Mouse (Mus musculus) olfactory bulb, adult 2 months (tissue): ENCODE measurements at regions not wholly inside any gene's neighbourhood (a gene's known extent, or its start where the extent isn't known, plus 50 kb on each side); places are given as distances from the start of the nearest gene placed in this dataset.

Experiments
- H3K27ac ChIP-seq: fragments of 200-500 bp; 2 replicates; pipeline ENCODE4 v1.5.1; 2012; ENCODE audit warnings: low read depth, low read length; ENCODE audit not compliant: insufficient read depth
- H3K4me1 ChIP-seq: fragments of 200-500 bp; 2 replicates; pipeline ENCODE4 v1.6.1; 2012; ENCODE audit warnings: low read length; ENCODE audit not compliant: control insufficient read depth, insufficient read depth
- H3K4me3 ChIP-seq: fragments of 200-500 bp; 2 replicates; pipeline ENCODE4 v1.5.1; 2012; ENCODE audit warnings: mild to moderate bottlenecking, low read depth, low read length, moderate library complexity; ENCODE audit not compliant: insufficient read depth
- CTCF ChIP-seq: fragments of 200-500 bp; IDR thresholded peaks from 2 replicates; pipeline ENCODE4 v1.5.1; 2012; ENCODE audit warnings: low read depth, mild to moderate bottlenecking, low read length, moderate library complexity; ENCODE audit not compliant: insufficient read depth
- POLR2A ChIP-seq: fragments of 200-500 bp; IDR thresholded peaks from 2 replicates; pipeline ENCODE4 v1.6.1; 2012; ENCODE audit warnings: mild to moderate bottlenecking, low read depth, low read length, moderate library complexity; ENCODE audit not compliant: insufficient read depth
- WGBS: fragments of 180-500 bp; shearing (Covaris S2); methylation state at CpG from one replicate; pipeline ENCODE4 v1.1.7; 2018; 5-methylcytosine and 5-hydroxymethylcytosine counted together

DNA sequence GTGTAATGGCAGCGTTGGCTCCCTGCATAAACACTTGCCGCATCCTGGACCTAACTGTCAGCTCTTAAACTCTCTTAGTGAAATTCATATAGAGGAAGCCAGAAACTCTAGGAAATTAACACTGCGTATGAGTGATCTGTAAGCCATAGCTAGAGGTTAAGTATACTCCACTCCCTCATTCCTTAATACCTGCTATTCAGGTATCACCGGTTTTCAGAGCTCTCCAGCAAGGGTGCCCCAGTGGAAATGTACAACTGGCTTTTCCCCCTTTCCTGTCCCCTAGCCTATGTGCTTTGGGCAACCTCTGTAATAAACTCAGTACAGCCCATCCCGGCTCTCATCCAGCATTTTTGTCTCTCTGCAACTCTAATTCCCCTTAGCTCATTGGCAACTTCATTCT is 164.8 kb upstream of the Habp2 start:
- Histone ChIP-seq H3K4me1 (no peaks in the 10 kb centered on the region), H3K27ac (no peak overlapping the region), H3K4me3 (no peak overlapping the region)
- no peak for TF ChIP-seq CTCF
- TF ChIP-seq POLR2A = no peak
- 94% methylated on average over 5 of the region's 5 CpGs for WGBS

DNA sequence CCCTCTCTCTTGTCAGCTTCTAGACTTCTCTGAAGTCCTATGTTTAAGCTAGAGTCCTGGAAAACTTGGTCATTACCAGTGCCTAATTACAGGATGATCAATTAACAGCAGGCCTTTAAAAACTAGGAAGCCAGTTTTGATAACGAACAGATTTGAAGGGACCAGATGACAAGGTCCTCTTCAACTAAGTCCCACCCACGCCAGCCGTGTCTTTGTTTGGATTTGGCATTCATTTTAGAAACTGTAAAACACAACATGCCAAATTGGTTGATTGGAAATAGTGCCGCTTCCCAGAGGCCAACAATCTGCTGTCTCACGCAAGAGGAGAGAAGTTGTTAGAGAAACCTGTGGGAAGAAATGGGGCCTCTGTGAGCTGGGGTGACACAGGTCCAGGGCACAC is 155.4 kb upstream of the Habp2 start:
- no peak overlapping the region for H3K27ac ChIP-seq
- H3K4me1 ChIP-seq = no peaks in the 10 kb centered on the region
- WGBS = 62% methylated on average over 5 of the region's 5 CpGs
- H3K4me3 ChIP-seq = no peak overlapping the region
- TF ChIP-seq POLR2A (no peak), CTCF (no peak)

DNA sequence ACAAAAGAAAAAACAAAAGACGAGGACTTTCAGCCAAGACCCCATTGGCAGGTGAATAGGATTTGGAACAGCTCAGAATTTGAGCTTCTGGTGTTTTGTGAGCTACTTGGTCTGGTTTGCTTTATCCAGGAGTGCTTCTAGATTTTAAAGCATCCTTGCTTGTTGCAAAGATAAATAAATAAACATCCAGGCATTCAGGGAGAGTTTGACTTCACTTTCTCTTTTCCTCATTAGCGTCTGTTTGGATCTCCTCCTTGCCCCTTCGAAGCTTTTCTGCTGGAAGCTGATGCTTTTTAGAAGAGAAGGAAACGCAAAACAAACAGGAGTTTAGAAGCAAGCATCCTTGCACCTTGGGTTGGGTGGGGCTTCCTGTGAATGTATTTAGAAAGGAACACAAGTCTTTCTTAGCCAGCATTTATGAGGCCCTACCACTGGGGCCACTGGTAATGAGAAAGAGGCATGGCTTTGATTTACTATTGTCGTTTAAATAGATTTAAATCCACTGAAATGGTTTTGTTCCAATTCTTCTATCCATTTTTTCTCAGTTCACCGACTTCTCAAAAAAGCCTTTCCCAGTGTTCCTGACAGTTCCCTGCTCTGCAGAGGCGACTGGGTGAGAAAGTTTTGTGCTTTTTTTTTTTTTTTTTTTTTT is 153.9 kb upstream of the Habp2 start:
- Histone ChIP-seq H3K27ac (no peak overlapping the region), H3K4me3 (no peak overlapping the region), H3K4me1 (no peaks in the 10 kb centered on the region)
- TF ChIP-seq CTCF = no peak
- no peak for TF ChIP-seq POLR2A
- 42% methylated on average over 7 of the region's 7 CpGs for WGBS

DNA sequence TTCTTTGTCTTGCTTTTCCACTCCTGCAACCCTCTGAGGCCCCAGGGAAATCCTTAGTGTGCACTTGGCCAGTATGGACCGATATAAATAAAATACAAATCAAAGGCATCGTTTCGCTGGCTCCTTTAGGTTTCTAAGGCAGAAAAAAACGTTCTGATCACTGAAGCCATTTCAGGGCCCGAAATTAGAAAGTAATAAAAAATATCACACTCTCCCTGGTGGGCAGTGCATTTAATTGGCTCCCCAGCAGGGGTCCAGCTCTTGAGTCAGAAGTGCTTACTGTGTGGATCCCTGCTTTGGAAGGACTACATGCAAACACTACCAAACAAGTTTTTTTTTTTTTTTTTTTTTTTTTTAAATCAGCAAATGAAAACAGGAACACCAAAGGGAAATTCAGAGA is 153.4 kb upstream of the Habp2 start:
- 22% methylated on average over 5 of the region's 5 CpGs for WGBS
- Histone ChIP-seq H3K27ac (no peak overlapping the region), H3K4me1 (no peaks in the 10 kb centered on the region), H3K4me3 (no peak overlapping the region)
- TF ChIP-seq CTCF (no peak), POLR2A (no peak)

DNA sequence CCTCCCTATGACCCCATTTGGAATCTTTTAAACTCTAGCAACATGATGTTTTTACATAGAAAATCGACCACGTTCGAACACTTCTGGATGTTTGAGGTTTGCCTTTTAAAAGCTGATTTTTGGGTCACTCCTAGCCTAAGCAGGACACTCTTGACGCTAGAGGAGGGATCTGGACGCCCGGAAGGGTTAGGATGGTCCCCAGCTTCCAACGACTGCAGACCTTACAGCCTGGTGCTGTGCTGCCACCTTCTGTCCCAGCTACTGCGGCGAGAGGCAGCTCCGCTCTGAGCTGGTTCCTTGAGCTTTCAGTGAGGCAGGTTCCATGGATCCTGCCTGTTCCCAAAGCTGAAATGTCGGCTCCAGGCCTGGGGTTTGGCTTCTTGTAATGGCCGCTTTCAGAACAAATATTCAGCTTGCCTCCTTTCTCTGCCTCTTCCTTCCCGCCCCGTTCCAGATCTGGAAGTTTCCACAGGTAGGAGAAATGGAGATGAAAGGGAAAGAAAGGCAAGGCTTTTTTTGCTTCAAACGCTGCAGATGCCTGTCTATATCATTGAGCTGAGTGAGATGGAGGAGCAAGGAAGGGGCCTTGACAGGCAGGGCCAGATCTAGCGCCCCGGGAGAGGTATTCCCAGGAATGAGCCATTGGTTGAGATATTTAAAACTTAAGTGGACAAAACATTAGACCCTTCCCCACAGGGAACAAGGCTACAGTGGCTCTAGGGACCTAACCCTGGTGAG is 152.7 kb upstream of the Habp2 start:
- 14% methylated on average over 17 of the region's 17 CpGs for WGBS
- Histone ChIP-seq H3K27ac (no peak overlapping the region), H3K4me1 (no peaks in the 10 kb centered on the region), H3K4me3 (no peak overlapping the region)
- TF ChIP-seq CTCF (peak; percentile 91), POLR2A (no peak)

DNA sequence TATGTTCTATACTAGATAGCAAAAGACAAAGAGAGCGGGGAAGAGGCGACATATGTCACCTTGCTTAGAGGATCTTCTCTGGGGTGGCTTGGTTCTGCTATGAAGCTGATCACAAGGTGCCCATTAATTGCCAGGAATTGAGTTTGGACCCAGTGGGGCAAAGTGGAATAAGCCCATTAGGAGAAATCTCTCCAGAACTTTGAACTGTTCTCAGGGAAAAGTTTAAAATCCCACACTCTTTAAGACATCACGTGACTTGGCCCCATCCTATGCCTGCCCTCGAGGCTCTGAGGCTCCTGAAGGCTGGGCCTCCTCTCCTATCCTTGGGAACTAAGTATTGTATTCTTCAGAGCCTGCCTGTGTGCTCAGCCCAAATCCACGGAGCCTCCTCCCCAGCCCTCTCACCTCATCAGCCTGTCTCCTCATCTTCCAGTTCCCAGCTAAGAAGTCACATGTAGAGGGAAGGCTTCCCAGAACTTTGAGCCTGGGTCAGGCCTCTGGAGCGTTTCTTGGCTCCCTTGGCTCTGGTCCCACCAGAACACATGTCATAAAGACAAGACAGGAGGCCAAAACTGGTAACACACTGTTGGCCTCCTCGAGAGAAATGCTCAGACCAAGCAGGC is 151.5 kb upstream of the Habp2 start:
- TF ChIP-seq POLR2A = no peak
- no peak for TF ChIP-seq CTCF
- Histone ChIP-seq H3K4me1 (no peaks in the 10 kb centered on the region), H3K4me3 (no peak overlapping the region), H3K27ac (no peak overlapping the region)
- WGBS = 89% methylated on average over 7 of the region's 7 CpGs

DNA sequence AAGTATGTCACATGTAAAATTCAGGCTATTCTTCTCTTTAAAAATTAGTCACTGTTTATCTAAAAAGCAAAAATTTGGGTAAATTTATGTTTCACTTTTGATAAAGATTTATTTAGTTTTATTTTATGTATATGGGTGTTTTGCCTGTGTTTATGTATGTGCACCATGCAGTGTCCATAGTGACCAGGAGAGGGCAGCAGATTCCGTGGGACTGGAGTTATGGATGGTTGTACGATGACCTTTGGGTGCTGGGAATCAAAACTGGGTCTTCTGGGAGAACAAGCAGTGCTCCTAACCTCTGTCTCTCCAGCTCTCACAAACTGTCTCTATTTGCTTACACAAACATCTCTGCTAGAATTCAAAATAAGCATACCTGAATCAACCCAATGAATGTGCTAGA is 146.4 kb upstream of the Habp2 start:
- no peak for TF ChIP-seq CTCF
- no peak for TF ChIP-seq POLR2A
- no peak overlapping the region for H3K4me3 ChIP-seq
- 83% methylated on average over 2 of the region's 2 CpGs for WGBS
- H3K4me1 ChIP-seq = no peaks in the 10 kb centered on the region
- no peak overlapping the region for H3K27ac ChIP-seq

DNA sequence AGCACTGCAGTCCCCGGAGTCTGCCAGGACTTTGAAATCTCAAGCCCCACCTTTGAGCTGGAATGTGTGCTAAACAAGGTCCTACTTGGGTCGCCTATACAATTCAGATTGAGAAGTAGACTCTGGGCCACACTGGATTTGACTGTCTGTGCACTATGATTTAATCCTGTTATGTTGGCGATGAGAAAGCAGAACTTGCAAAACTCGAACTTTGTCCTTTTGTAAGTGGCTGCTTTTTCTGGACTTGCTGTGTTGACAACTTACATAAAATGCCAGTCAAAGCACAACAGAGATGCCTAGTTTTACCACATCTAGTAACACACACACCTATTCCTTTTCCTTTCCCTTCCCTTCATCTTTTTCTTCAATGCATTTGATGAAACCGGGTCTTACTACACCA is 142.7 kb upstream of the Habp2 start:
- H3K4me1 ChIP-seq = no peaks in the 10 kb centered on the region
- no peak overlapping the region for H3K4me3 ChIP-seq
- TF ChIP-seq POLR2A = no peak
- no peak for TF ChIP-seq CTCF
- no peak overlapping the region for H3K27ac ChIP-seq
- WGBS = 96% methylated on average over 5 of the region's 5 CpGs

DNA sequence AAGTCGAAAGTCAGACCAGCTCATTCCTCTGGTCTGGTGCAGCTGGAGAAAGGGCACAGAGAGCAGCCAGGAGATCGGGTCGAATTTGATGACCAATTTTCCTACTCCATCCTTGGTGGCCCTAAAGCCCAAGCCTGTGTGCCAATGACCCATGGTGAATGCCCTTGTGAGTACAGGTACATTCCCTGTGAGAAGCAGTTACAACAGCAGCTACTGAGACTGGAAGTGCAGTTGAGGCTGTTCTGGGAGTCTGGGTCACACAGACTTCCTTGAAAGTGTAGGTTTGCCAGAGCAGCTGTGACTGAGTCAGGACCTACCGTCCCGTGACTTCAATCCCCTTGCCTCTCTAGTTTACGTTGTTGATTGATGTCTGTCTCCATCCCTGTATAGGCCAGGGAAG is 129.8 kb upstream of the Habp2 start:
- WGBS = 81% methylated on average over 6 of the region's 6 CpGs
- Histone ChIP-seq H3K4me3 (no peak overlapping the region), H3K27ac (no peak overlapping the region), H3K4me1 (no peaks in the 10 kb centered on the region)
- TF ChIP-seq CTCF = no peak
- TF ChIP-seq POLR2A = no peak

DNA sequence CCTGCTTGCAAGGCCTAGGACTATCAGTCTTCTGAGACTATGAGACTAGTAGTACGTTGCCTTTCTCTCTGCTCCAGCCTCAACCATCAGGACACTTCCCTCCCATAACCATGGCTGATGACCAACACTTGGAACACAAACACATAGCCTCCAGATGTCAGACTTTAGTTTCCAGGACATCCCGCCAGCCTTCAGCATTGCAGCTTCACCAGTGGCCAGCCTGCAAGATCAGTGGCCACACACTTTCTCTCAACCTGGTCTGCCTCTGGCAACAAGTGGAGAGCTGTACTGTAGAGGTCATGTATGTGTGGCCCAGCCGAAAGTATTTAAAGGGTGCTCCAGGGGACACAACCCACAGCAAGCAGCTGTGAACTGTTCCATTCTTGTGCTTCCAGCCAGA is 124.8 kb upstream of the Habp2 start:
- no peaks in the 10 kb centered on the region for H3K4me1 ChIP-seq
- 92% methylated on average over 3 of the region's 3 CpGs for WGBS
- H3K4me3 ChIP-seq = no peak overlapping the region
- no peak overlapping the region for H3K27ac ChIP-seq
- no peak for TF ChIP-seq CTCF
- no peak for TF ChIP-seq POLR2A
